Mouse (Mus musculus) bone marrow macrophage, adult 2 months (primary cell): ENCODE results near the gene Metap1d.

Source experiments
- CTCF ChIP-seq: IDR thresholded peaks from 2 replicates; pipeline ENCODE4 v1.5.1; 2012; ENCODE audit warnings: low read depth, mild to moderate bottlenecking, low read length, moderate library complexity
- POLR2A ChIP-seq: IDR thresholded peaks from 2 replicates; pipeline ENCODE4 v1.6.1; 2012; ENCODE audit warnings: mild to moderate bottlenecking, low read depth, low read length, borderline replicate concordance

- TF ChIP-seq POLR2A (no peak), CTCF (no peak)
Measured at GRCm38 (mm10) chr2:71462553-71462952, 9.5 kb downstream of the Metap1d start.
